Mouse (Mus musculus): ENCODE measurements at regions not wholly inside any gene's neighbourhood (a gene's known extent, or its start where the extent isn't known, plus 50 kb on each side); places are given as distances from the start of the nearest gene placed in this dataset.

DNA sequence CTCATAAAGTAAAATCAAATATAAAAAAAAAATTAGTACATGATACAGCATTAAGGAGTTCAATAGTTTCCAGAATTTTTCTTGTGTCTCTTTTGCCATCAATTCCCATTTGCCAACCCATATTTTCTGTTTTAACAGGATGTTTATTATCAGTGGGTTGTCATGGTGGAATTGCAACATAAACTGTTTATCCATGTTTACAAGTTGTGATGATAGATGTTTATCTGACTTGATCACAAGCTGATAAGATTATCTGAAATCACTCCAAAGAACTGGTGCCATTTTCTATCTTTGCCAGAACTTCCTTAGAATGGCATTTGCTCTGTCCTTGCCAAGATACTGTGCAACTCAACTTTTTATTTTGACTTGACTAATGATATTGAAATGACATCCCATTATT lies 466.8 kb downstream of the Pcdh7 start:
- Histone ChIP-seq H3K9me3 (ENCODE audit: low read length) (no peaks in the 10 kb centered on the region), H3K4me3 (ENCODE audit: low read depth, low read length) (no peak overlapping the region), H3K36me3 (ENCODE audit: insufficient read depth, low read length) (no peaks in the 10 kb centered on the region), H3K4me1 (ENCODE audit: insufficient read depth, low read length) (no peaks in the 10 kb centered on the region), H3K27me3 (ENCODE audit: insufficient read depth, low read length) (no peaks in the 10 kb centered on the region), H3K27ac (ENCODE audit: low read depth, low read length) (no peak overlapping the region), H3K9ac (replicated peaks; ENCODE audit: low read length, poor library complexity, severe bottlenecking) (no peak overlapping the region), H3K4me2 (ENCODE audit: low read depth, low read length, poor library complexity, severe bottlenecking) (no peak overlapping the region)
- no peak for TF ChIP-seq CTCF (IDR thresholded peaks at IDR 0.05)
- ATAC-seq (ENCODE audit: low FRiP score) (no peak), DNase-seq (ENCODE audit: low spot score) (no peak)

DNA sequence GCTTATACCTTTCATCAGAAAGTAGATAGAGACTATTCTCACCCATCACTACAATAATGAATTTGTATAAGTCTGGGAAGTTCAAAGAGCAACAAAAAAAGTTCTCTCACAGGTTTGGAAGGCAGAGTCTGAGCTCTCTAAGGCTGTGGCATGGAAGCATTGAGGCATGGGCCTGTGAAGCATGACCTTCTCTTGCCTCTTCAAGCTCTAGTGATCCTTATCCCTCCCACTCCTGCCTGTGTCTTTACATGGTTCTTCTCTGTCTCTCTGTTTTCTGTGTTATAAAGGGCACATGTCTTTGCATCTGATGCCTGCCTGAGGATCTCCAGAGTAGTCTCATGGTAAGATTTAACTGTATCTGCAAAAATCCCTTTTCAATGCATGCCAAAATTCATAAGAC lies 489.8 kb downstream of the Pcdh7 start:
- no peak for TF ChIP-seq CTCF (IDR thresholded peaks at IDR 0.05)
- no peak overlapping the region for H3K4me2 ChIP-seq (ENCODE audit: low read depth, low read length, poor library complexity, severe bottlenecking)
- H3K4me3 ChIP-seq (ENCODE audit: low read depth, low read length), result no peak overlapping the region
- H3K4me1 ChIP-seq (ENCODE audit: insufficient read depth, low read length), result no peaks in the 10 kb centered on the region
- no peak overlapping the region for H3K9ac ChIP-seq (replicated peaks; ENCODE audit: low read length, poor library complexity, severe bottlenecking)
- H3K9me3 ChIP-seq (ENCODE audit: low read length), result no peaks in the 10 kb centered on the region
- no peak for DNase-seq (ENCODE audit: low spot score)
- no peak for ATAC-seq (ENCODE audit: low FRiP score)
- no peaks in the 10 kb centered on the region for H3K36me3 ChIP-seq (ENCODE audit: insufficient read depth, low read length)
- H3K27ac ChIP-seq (ENCODE audit: low read depth, low read length), result no peak overlapping the region
- no peaks in the 10 kb centered on the region for H3K27me3 ChIP-seq (ENCODE audit: insufficient read depth, low read length)

DNA sequence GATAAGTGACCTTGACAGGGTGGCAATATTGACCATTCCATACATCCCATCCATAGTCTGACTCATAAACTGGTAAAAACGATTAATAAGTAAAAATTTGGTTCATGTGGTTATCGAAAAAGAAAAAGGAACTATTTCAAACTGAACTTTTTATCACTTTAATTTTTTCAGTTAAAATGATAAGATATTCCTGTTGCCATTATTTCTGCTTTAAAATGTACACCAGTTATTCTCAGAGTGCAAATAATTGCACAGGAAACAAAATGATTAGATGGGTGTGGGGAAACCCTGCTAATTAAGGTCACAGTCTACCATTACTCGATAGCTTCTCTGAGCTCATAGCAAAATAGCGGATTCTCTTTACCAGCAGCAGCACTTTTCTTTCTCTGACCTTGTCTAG lies 509.4 kb downstream of the Pcdh7 start:
- Histone ChIP-seq H3K27ac (ENCODE audit: low read depth, low read length) (no peak overlapping the region), H3K9me3 (ENCODE audit: low read length) (no peaks in the 10 kb centered on the region), H3K4me3 (ENCODE audit: low read depth, low read length) (no peak overlapping the region), H3K4me2 (ENCODE audit: low read depth, low read length, poor library complexity, severe bottlenecking) (no peak overlapping the region), H3K4me1 (ENCODE audit: insufficient read depth, low read length) (no peaks in the 10 kb centered on the region), H3K27me3 (ENCODE audit: insufficient read depth, low read length) (no peaks in the 10 kb centered on the region), H3K9ac (replicated peaks; ENCODE audit: low read length, poor library complexity, severe bottlenecking) (no peak overlapping the region), H3K36me3 (ENCODE audit: insufficient read depth, low read length) (no peaks in the 10 kb centered on the region)
- DNase-seq (ENCODE audit: low spot score), result no peak
- 92% methylated on average over 4 of the region's 4 CpGs for WGBS
- no peak for TF ChIP-seq CTCF (IDR thresholded peaks at IDR 0.05)
- no peak for ATAC-seq (ENCODE audit: low FRiP score)

DNA sequence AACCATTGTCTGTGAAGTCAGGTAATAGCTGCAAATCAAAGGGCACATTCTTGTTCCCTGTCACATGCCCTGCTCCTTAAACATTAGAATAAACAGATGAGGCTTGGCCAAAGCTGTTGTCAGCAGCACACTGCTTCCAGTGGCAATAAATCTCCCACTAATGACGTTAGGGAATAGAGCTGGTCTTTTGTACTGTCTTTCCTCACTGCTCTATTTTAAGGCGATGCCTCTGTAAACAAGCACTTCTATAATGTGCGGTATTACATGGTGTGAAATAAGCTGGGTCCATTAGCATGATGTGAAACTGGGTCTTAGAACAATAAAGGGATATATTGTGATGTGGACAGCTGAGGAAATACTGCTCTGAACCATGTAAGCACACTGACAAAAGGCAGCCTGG lies 511.0 kb downstream of the Pcdh7 start:
- Histone ChIP-seq H3K27ac (ENCODE audit: low read depth, low read length) (no peak overlapping the region), H3K4me3 (ENCODE audit: low read depth, low read length) (no peak overlapping the region), H3K9ac (replicated peaks; ENCODE audit: low read length, poor library complexity, severe bottlenecking) (no peak overlapping the region), H3K9me3 (ENCODE audit: low read length) (no peaks in the 10 kb centered on the region), H3K4me1 (ENCODE audit: insufficient read depth, low read length) (no peaks in the 10 kb centered on the region), H3K27me3 (ENCODE audit: insufficient read depth, low read length) (no peaks in the 10 kb centered on the region), H3K36me3 (ENCODE audit: insufficient read depth, low read length) (no peaks in the 10 kb centered on the region), H3K4me2 (ENCODE audit: low read depth, low read length, poor library complexity, severe bottlenecking) (no peak overlapping the region)
- TF ChIP-seq CTCF (IDR thresholded peaks at IDR 0.05), result no peak
- DNase-seq (ENCODE audit: low spot score) (peak; percentile 15), ATAC-seq (ENCODE audit: low FRiP score) (no peak)
- 24% methylated on average over 3 of the region's 3 CpGs for WGBS
